Mouse (Mus musculus) limb, embryonic 14.5 days (tissue): ENCODE results near the gene Gm20388. TPM values are rescaled to one million over a fixed set of nuclear protein-coding genes. Genes with fewer than 3 reads are reported as not detected.

ENCODE experiments used
- ATAC-seq: fragments of 200-750 bp; cut with Nextera tagmentation; 2 replicates; pipeline ENCODE4 v1.8.0; 2017; ENCODE audit warnings: low read depth, moderate number of reproducible peaks, moderate TSS enrichment; ENCODE audit not compliant: low FRiP score
- DNase-seq: peaks from one replicate; pipeline ENCODE4 v3.0.0-alpha.2; 2015; ENCODE audit warnings: low spot score
- H3K27ac ChIP-seq: fragments of 300-500 bp; sonication (generic); replicated peaks from 2 replicates; pipeline ENCODE4 v1.5.1; 2014; ENCODE audit warnings: low read depth, mild to moderate bottlenecking, low read length, moderate library complexity, mixed read lengths
- H3K27me3 ChIP-seq: fragments of 300-500 bp; sonication (generic); 2 replicates; pipeline ENCODE4 v1.6.1; 2014; ENCODE audit warnings: low read length, mixed read lengths; ENCODE audit not compliant: control insufficient read depth, insufficient read depth
- H3K36me3 ChIP-seq: fragments of 300-500 bp; sonication (generic); 2 replicates; pipeline ENCODE4 v1.6.1; 2014; ENCODE audit warnings: mild to moderate bottlenecking, low read length, moderate library complexity, mixed read lengths; ENCODE audit not compliant: control insufficient read depth, insufficient read depth
- H3K4me1 ChIP-seq: fragments of 300-500 bp; sonication (generic); 2 replicates; pipeline ENCODE4 v1.6.1; 2014; ENCODE audit warnings: antibody characterized with exemption, low read length, mixed read lengths; ENCODE audit not compliant: control insufficient read depth, insufficient read depth
- H3K4me2 ChIP-seq: fragments of 300-500 bp; sonication (generic); replicated peaks from 2 replicates; pipeline ENCODE4 v1.6.1; 2014; ENCODE audit warnings: low read depth, mild to moderate bottlenecking, low read length, moderate library complexity; ENCODE audit not compliant: severe bottlenecking
- H3K4me3 ChIP-seq: fragments of 300-500 bp; sonication (generic); replicated peaks from 2 replicates; pipeline ENCODE4 v1.5.1; 2014; ENCODE audit warnings: low read length
- H3K9ac ChIP-seq: fragments of 300-500 bp; sonication (generic); 2 replicates; pipeline ENCODE4 v1.6.1; 2014; ENCODE audit warnings: mild to moderate bottlenecking, low read depth, low read length, moderate library complexity; ENCODE audit not compliant: severe bottlenecking
- H3K9me3 ChIP-seq: fragments of 300-500 bp; sonication (generic); 2 replicates; pipeline ENCODE4 v1.6.1; 2016; ENCODE audit warnings: low read length; ENCODE audit not compliant: control insufficient read depth
- POLR2A ChIP-seq: fragments of 200-500 bp; IDR thresholded peaks from 2 replicates; pipeline ENCODE4 v1.8.0; 2012; ENCODE audit warnings: inconsistent platforms, mild to moderate bottlenecking, moderate library complexity, borderline replicate concordance; ENCODE audit not compliant: insufficient read depth, insufficient read length; ENCODE audit errors: extremely low read depth
- WGBS: fragments of 180-500 bp; shearing (Covaris S2); extraction: QIAGEN DNeasy Blood & Tissue Kit; methylation state at CpG from one replicate; pipeline ENCODE4 v1.1.7; 2014; 5-methylcytosine and 5-hydroxymethylcytosine counted together
- polyA plus RNA-seq, 2 experiments: library from polyadenylated mRNA; depleted of rRNA in 1 of 2; stranded (reverse) in 1 of 2; unstranded in 1 of 2; fragments of >200 nt; fragmentation: Nextera tagmentation in 1 of 2; extraction: Ambion mirVana in 1 of 2; gene quantifications; 2 replicates each; pipeline versions ENCODE4 v1.2.1 to v1.2.3; 2012 to 2014

Gene Gm20388
- polyA plus RNA-seq, 2 experiments = 1.9 to 49.9 TPM

GRCm38 (mm10) chr8:122311115-122311514 lies 2400.5 kb downstream of the Gm20388 start:
- Histone ChIP-seq H3K27me3 (no peaks in the 10 kb centered on the region), H3K4me3 (no peak overlapping the region), H3K27ac (no peak overlapping the region), H3K9ac (no peak overlapping the region), H3K36me3 (peaks cover 2% of the 10 kb centered on the region; the same call in 1 of the 2 replicates), H3K9me3 (no peaks in the 10 kb centered on the region), H3K4me1 (no peaks in the 10 kb centered on the region), H3K4me2 (no peak overlapping the region)
- no peak for ATAC-seq
- no peak for DNase-seq
- no peak for TF ChIP-seq POLR2A
- WGBS = 82% methylated on average over 2 of the region's 2 CpGs

- Histone ChIP-seq H3K4me1 (no peaks in the 10 kb centered on the region), H3K27me3 (no peaks in the 10 kb centered on the region), H3K9me3 (no peaks in the 10 kb centered on the region), H3K4me2 (no peak overlapping the region), H3K27ac (no peak overlapping the region), H3K36me3 (no peaks in the 10 kb centered on the region; the same call in 1 of the 2 replicates), H3K4me3 (no peak overlapping the region), H3K9ac (no peak overlapping the region)
- TF ChIP-seq POLR2A = no peak
- DNase-seq (no peak), ATAC-seq (no peak)
- 80% methylated on average over 2 of the region's 2 CpGs for WGBS
These were observed 2401.9 kb downstream of the Gm20388 start for GRCm38 (mm10) chr8:122312553-122312952.

- ATAC-seq = no peak
- Histone ChIP-seq H3K9ac (no peak overlapping the region), H3K9me3 (no peaks in the 10 kb centered on the region), H3K36me3 (no peaks in the 10 kb centered on the region), H3K4me3 (no peak overlapping the region), H3K4me1 (no peaks in the 10 kb centered on the region), H3K27me3 (no peaks in the 10 kb centered on the region), H3K27ac (no peak overlapping the region), H3K4me2 (no peak overlapping the region)
- DNase-seq = no peak
- no peak for TF ChIP-seq POLR2A
- 56% methylated on average over 12 of the region's 12 CpGs for WGBS
These were observed 2402.7 kb downstream of the Gm20388 start for GRCm38 (mm10) chr8:122313310-122313709.

- H3K4me1 ChIP-seq = no peaks in the 10 kb centered on the region
- 0 out of 2 replicates have a peak overlapping the region, but pooled peaks have one; percentile 5 for H3K27ac ChIP-seq
- H3K36me3 ChIP-seq = no peaks in the 10 kb centered on the region
- TF ChIP-seq POLR2A = no peak
- H3K9me3 ChIP-seq = no peaks in the 10 kb centered on the region
- DNase-seq (no peak), ATAC-seq (no peak)
- no peak overlapping the region for H3K4me2 ChIP-seq
- H3K9ac ChIP-seq = no peak overlapping the region
- H3K27me3 ChIP-seq = no peaks in the 10 kb centered on the region
- no peak overlapping the region for H3K4me3 ChIP-seq
- 48% methylated on average over 12 of the region's 13 CpGs for WGBS
These were observed 2404.4 kb downstream of the Gm20388 start for GRCm38 (mm10) chr8:122314899-122315496.

GRCm38 (mm10) chr8:122316402-122316801 lies 2405.8 kb downstream of the Gm20388 start:
- ATAC-seq (no peak), DNase-seq (no peak)
- H3K27ac ChIP-seq = no peak overlapping the region
- H3K36me3 ChIP-seq = no peaks in the 10 kb centered on the region
- no peaks in the 10 kb centered on the region for H3K27me3 ChIP-seq
- H3K4me2 ChIP-seq = no peak overlapping the region
- H3K9ac ChIP-seq = no peak overlapping the region
- no peak overlapping the region for H3K4me3 ChIP-seq
- no peak for TF ChIP-seq POLR2A
- H3K9me3 ChIP-seq = no peaks in the 10 kb centered on the region
- no peaks in the 10 kb centered on the region for H3K4me1 ChIP-seq
- 41% methylated on average over 2 of the region's 2 CpGs for WGBS
